Mouse (Mus musculus): ENCODE data around the gene Ypel2. TPM values are rescaled to one million over a fixed set of nuclear protein-coding genes. Genes with fewer than 3 reads are reported as not detected.
A peak's percentile ranks its signal among the peaks of the same experiment; 100 is the strongest.

The Ypel2 gene
- polyA plus RNA-seq, 1 experiment from 2014 or later: 3.1 TPM

GRCm38 (mm10) chr11:86961510-86962303 is 31.8 kb downstream of the Ypel2 start:
- Histone ChIP-seq H3K27ac (ENCODE audit: low read depth, low read length) (peak overlapping the region; percentile 71), H3K9ac (ENCODE audit: low read depth, low read length) (no peak overlapping the region), H3K27me3 (replicated peaks; ENCODE audit: control insufficient read depth, insufficient read depth, low read length) (no peaks in the 10 kb centered on the region), H3K4me2 (peak overlapping the region; percentile 7; the same call in 1 of the 2 replicates), H3K36me3 (ENCODE audit: control insufficient read depth, insufficient read depth, low read length) (no peaks in the 10 kb centered on the region), H3K4me1 (replicated peaks; ENCODE audit: control insufficient read depth, insufficient read depth, low read length) (peaks cover 66% of the 10 kb centered on the region), H3K9me3 (ENCODE audit: control insufficient read depth, low read length) (no peaks in the 10 kb centered on the region), H3K4me3 (ENCODE audit: low read depth, low read length) (no peak overlapping the region)
- WGBS: 49% methylated on average over 11 of the region's 11 CpGs
- DNase-seq (ENCODE audit: low spot score): no peak
- ATAC-seq (replicated peaks; ENCODE audit: low FRiP score): peak; percentile 47; the same call in 1 of the 2 replicates

- H3K27ac ChIP-seq (ENCODE audit: low read depth, low read length): no peak overlapping the region
- no peak overlapping the region for H3K9ac ChIP-seq (ENCODE audit: low read depth, low read length)
- no peak for ATAC-seq (replicated peaks; ENCODE audit: low FRiP score)
Measured at GRCm38 (mm10) chr11:86960331-86960730, 33.2 kb downstream of the Ypel2 start.

GRCm38 (mm10) chr11:86958721-86959675 is 34.5 kb downstream of the Ypel2 start:
- Histone ChIP-seq H3K4me3 (ENCODE audit: low read depth, low read length) (no peak overlapping the region), H3K36me3 (ENCODE audit: control insufficient read depth, insufficient read depth, low read length) (no peaks in the 10 kb centered on the region), H3K4me1 (replicated peaks; ENCODE audit: control insufficient read depth, insufficient read depth, low read length) (peaks cover 73% of the 10 kb centered on the region), H3K27me3 (replicated peaks; ENCODE audit: control insufficient read depth, insufficient read depth, low read length) (no peaks in the 10 kb centered on the region), H3K27ac (ENCODE audit: low read depth, low read length) (peak overlapping the region; percentile 51), H3K9me3 (ENCODE audit: control insufficient read depth, low read length) (no peaks in the 10 kb centered on the region), H3K4me2 (no peak overlapping the region), H3K9ac (ENCODE audit: low read depth, low read length) (no peak overlapping the region)
- DNase-seq (ENCODE audit: low spot score): no peak
- no peak for ATAC-seq (replicated peaks; ENCODE audit: low FRiP score)
- 52% methylated on average over 12 of the region's 12 CpGs for WGBS

More at GRCm38 (mm10) chr11:86960331-86960730, 33.2 kb downstream of the Ypel2 start:
- DNase-seq (ENCODE audit: low spot score): no peak
- 57% methylated on average over 2 of the region's 2 CpGs for WGBS
- no peaks in the 10 kb centered on the region for H3K27me3 ChIP-seq (replicated peaks; ENCODE audit: control insufficient read depth, insufficient read depth, low read length)
- peaks cover 73% of the 10 kb centered on the region for H3K4me1 ChIP-seq (replicated peaks; ENCODE audit: control insufficient read depth, insufficient read depth, low read length)
- H3K9me3 ChIP-seq (ENCODE audit: control insufficient read depth, low read length): no peaks in the 10 kb centered on the region
- H3K4me3 ChIP-seq (ENCODE audit: low read depth, low read length): no peak overlapping the region
- no peak overlapping the region for H3K4me2 ChIP-seq
- no peaks in the 10 kb centered on the region for H3K36me3 ChIP-seq (ENCODE audit: control insufficient read depth, insufficient read depth, low read length)

GRCm38 (mm10) chr11:86958182-86958581 is 35.3 kb downstream of the Ypel2 start:
- 0 out of 2 replicates have a peak overlapping the region, but pooled peaks have one; percentile 51 for H3K27ac ChIP-seq (ENCODE audit: low read depth, low read length)
- H3K27me3 ChIP-seq (replicated peaks; ENCODE audit: control insufficient read depth, insufficient read depth, low read length): no peaks in the 10 kb centered on the region
- DNase-seq (ENCODE audit: low spot score): no peak
- 46% methylated on average over 6 of the region's 6 CpGs for WGBS
- H3K4me1 ChIP-seq (replicated peaks; ENCODE audit: control insufficient read depth, insufficient read depth, low read length): peaks cover 66% of the 10 kb centered on the region
- ATAC-seq (replicated peaks; ENCODE audit: low FRiP score): no peak
- H3K9me3 ChIP-seq (ENCODE audit: control insufficient read depth, low read length): no peaks in the 10 kb centered on the region
- no peak overlapping the region for H3K9ac ChIP-seq (ENCODE audit: low read depth, low read length)
- H3K36me3 ChIP-seq (ENCODE audit: control insufficient read depth, insufficient read depth, low read length): no peaks in the 10 kb centered on the region
- no peak overlapping the region for H3K4me3 ChIP-seq (ENCODE audit: low read depth, low read length)
- H3K4me2 ChIP-seq: no peak overlapping the region

- H3K4me2 ChIP-seq: no peak overlapping the region
- ATAC-seq (replicated peaks; ENCODE audit: low FRiP score) (no peak), DNase-seq (ENCODE audit: low spot score) (no peak)
- no peaks in the 10 kb centered on the region for H3K9me3 ChIP-seq (ENCODE audit: control insufficient read depth, low read length)
- H3K27me3 ChIP-seq (replicated peaks; ENCODE audit: control insufficient read depth, insufficient read depth, low read length): no peaks in the 10 kb centered on the region
- H3K27ac ChIP-seq (ENCODE audit: low read depth, low read length): no peak overlapping the region
- H3K4me3 ChIP-seq (ENCODE audit: low read depth, low read length): no peak overlapping the region
- H3K36me3 ChIP-seq (ENCODE audit: control insufficient read depth, insufficient read depth, low read length): no peaks in the 10 kb centered on the region
- H3K4me1 ChIP-seq (replicated peaks; ENCODE audit: control insufficient read depth, insufficient read depth, low read length): peaks cover 48% of the 10 kb centered on the region
- WGBS: 34% methylated on average over 2 of the region's 2 CpGs
- H3K9ac ChIP-seq (ENCODE audit: low read depth, low read length): no peak overlapping the region
Measured at GRCm38 (mm10) chr11:86956363-86956762, 37.1 kb downstream of the Ypel2 start.

GRCm38 (mm10) chr11:86954616-86955270 is 38.8 kb downstream of the Ypel2 start:
- ATAC-seq (replicated peaks; ENCODE audit: low FRiP score): no peak
- WGBS: 71% methylated on average over 15 of the region's 15 CpGs

GRCm38 (mm10) chr11:86953096-86953495 is 40.4 kb downstream of the Ypel2 start:
- H3K36me3 ChIP-seq (ENCODE audit: control insufficient read depth, insufficient read depth, low read length): no peaks in the 10 kb centered on the region
- peaks cover 19% of the 10 kb centered on the region for H3K4me1 ChIP-seq (replicated peaks; ENCODE audit: control insufficient read depth, insufficient read depth, low read length)
- 76% methylated on average over 8 of the region's 8 CpGs for WGBS
- H3K4me2 ChIP-seq: no peak overlapping the region
- H3K9ac ChIP-seq (ENCODE audit: low read depth, low read length): no peak overlapping the region
- H3K4me3 ChIP-seq (ENCODE audit: low read depth, low read length): no peak overlapping the region
- no peaks in the 10 kb centered on the region for H3K27me3 ChIP-seq (replicated peaks; ENCODE audit: control insufficient read depth, insufficient read depth, low read length)
- no peak for ATAC-seq (replicated peaks; ENCODE audit: low FRiP score)
- H3K9me3 ChIP-seq (ENCODE audit: control insufficient read depth, low read length): no peaks in the 10 kb centered on the region
- H3K27ac ChIP-seq (ENCODE audit: low read depth, low read length): no peak overlapping the region
- DNase-seq (ENCODE audit: low spot score): no peak

More at GRCm38 (mm10) chr11:86954616-86955270, 38.8 kb downstream of the Ypel2 start:
- H3K4me3 ChIP-seq (ENCODE audit: low read depth, low read length): no peak overlapping the region
- no peak for DNase-seq (ENCODE audit: low spot score)
- no peak overlapping the region for H3K4me2 ChIP-seq
- H3K36me3 ChIP-seq (ENCODE audit: control insufficient read depth, insufficient read depth, low read length): no peaks in the 10 kb centered on the region
- no peak overlapping the region for H3K9ac ChIP-seq (ENCODE audit: low read depth, low read length)
- no peaks in the 10 kb centered on the region for H3K9me3 ChIP-seq (ENCODE audit: control insufficient read depth, low read length)
- H3K4me1 ChIP-seq (replicated peaks; ENCODE audit: control insufficient read depth, insufficient read depth, low read length): peaks cover 35% of the 10 kb centered on the region
- no peak overlapping the region for H3K27ac ChIP-seq (ENCODE audit: low read depth, low read length)
- H3K27me3 ChIP-seq (replicated peaks; ENCODE audit: control insufficient read depth, insufficient read depth, low read length): no peaks in the 10 kb centered on the region

- Histone ChIP-seq H3K4me3 (ENCODE audit: low read depth, low read length) (no peak overlapping the region), H3K27ac (ENCODE audit: low read depth, low read length) (no peak overlapping the region), H3K9me3 (ENCODE audit: control insufficient read depth, low read length) (no peaks in the 10 kb centered on the region), H3K36me3 (ENCODE audit: control insufficient read depth, insufficient read depth, low read length) (no peaks in the 10 kb centered on the region), H3K27me3 (replicated peaks; ENCODE audit: control insufficient read depth, insufficient read depth, low read length) (no peaks in the 10 kb centered on the region), H3K4me1 (replicated peaks; ENCODE audit: control insufficient read depth, insufficient read depth, low read length) (peaks cover 15% of the 10 kb centered on the region), H3K4me2 (no peak overlapping the region), H3K9ac (ENCODE audit: low read depth, low read length) (no peak overlapping the region)
- DNase-seq (ENCODE audit: low spot score): no peak
- WGBS: 93% methylated on average over 2 of the region's 2 CpGs
- no peak for ATAC-seq (replicated peaks; ENCODE audit: low FRiP score)
Measured at GRCm38 (mm10) chr11:86952659-86953058, 40.8 kb downstream of the Ypel2 start.
